Mouse (Mus musculus): Measurements from ENCODE around the gene Prex1. TPM values are rescaled to one million over a fixed set of nuclear protein-coding genes. Genes with fewer than 3 reads are reported as not detected.
A peak's percentile ranks its signal among the peaks of the same experiment; 100 is the strongest.

Prex1 gene
- total RNA-seq, 2 experiments from 2014 or later: 3.4 to 5.1 TPM

- DNase-seq (ENCODE audit: low spot score): peak; percentile 43
These were observed 75.4 kb downstream of the Prex1 start for GRCm38 (mm10) chr2:166638079-166638800.

- no peak for DNase-seq (ENCODE audit: low spot score)
These were observed 76.0 kb downstream of the Prex1 start for GRCm38 (mm10) chr2:166637673-166637990.

- no peak for DNase-seq (ENCODE audit: low spot score)
These were observed 76.6 kb downstream of the Prex1 start for GRCm38 (mm10) chr2:166636867-166637672.

- DNase-seq (ENCODE audit: low spot score): no peak
These were observed 78.1 kb downstream of the Prex1 start for GRCm38 (mm10) chr2:166635521-166635920.

- DNase-seq (ENCODE audit: low spot score): peak; percentile 68
These were observed 80.9 kb downstream of the Prex1 start for GRCm38 (mm10) chr2:166632571-166633361.

GRCm38 (mm10) chr2:166631621-166632171 is 81.9 kb downstream of the Prex1 start:
- DNase-seq (ENCODE audit: low spot score): no peak

GRCm38 (mm10) chr2:166631189-166631588 is 82.4 kb downstream of the Prex1 start:
- DNase-seq (ENCODE audit: low spot score): no peak

- peak; percentile 47 for DNase-seq (ENCODE audit: low spot score)
These were observed 83.5 kb downstream of the Prex1 start for GRCm38 (mm10) chr2:166629941-166630674.

- DNase-seq (ENCODE audit: low spot score): no peak
These were observed 86.1 kb downstream of the Prex1 start for GRCm38 (mm10) chr2:166627578-166627977.

- DNase-seq (ENCODE audit: low spot score): no peak
These were observed 88.4 kb downstream of the Prex1 start for GRCm38 (mm10) chr2:166625219-166625618.

GRCm38 (mm10) chr2:166623081-166623567 is 90.5 kb downstream of the Prex1 start:
- no peak for DNase-seq (ENCODE audit: low spot score)

GRCm38 (mm10) chr2:166622590-166622989 is 91.0 kb downstream of the Prex1 start:
- DNase-seq (ENCODE audit: low spot score): no peak

- no peak for DNase-seq (ENCODE audit: low spot score)
These were observed 91.6 kb downstream of the Prex1 start for GRCm38 (mm10) chr2:166622079-166622478.

GRCm38 (mm10) chr2:166620529-166621466 is 92.8 kb downstream of the Prex1 start:
- DNase-seq (ENCODE audit: low spot score): no peak

GRCm38 (mm10) chr2:166619906-166620490 is 93.6 kb downstream of the Prex1 start:
- DNase-seq (ENCODE audit: low spot score): no peak

- no peak for DNase-seq (ENCODE audit: low spot score)
These were observed 94.4 kb downstream of the Prex1 start for GRCm38 (mm10) chr2:166619270-166619669.

GRCm38 (mm10) chr2:166617706-166618105 is 95.9 kb downstream of the Prex1 start:
- no peak for DNase-seq (ENCODE audit: low spot score)

GRCm38 (mm10) chr2:166615338-166616075 is 98.1 kb downstream of the Prex1 start:
- peak; percentile 85 for DNase-seq (ENCODE audit: low spot score)

GRCm38 (mm10) chr2:166610271-166610670 is 103.4 kb downstream of the Prex1 start:
- no peak for DNase-seq (ENCODE audit: low spot score)

Data from gastrocnemius, adult 18-20 months (tissue).